Mouse (Mus musculus) limb, embryonic 15.5 days (tissue): ENCODE data around the gene Psmc3. TPM values are rescaled to one million over a fixed set of nuclear protein-coding genes. Genes with fewer than 3 reads are reported as not detected.
A peak's percentile ranks its signal among the peaks of the same experiment; 100 is the strongest.
"Not testable (repeated sequence)": the region's sequence is repeated elsewhere in the genome, so short reads cannot be mapped to it uniquely, and the experiment has no call there.

Experiments
- ATAC-seq: fragments of 200-750 bp; cut with Nextera tagmentation; 2 replicates; pipeline ENCODE4 v1.8.0; 2017; ENCODE audit warnings: low read depth, moderate TSS enrichment; ENCODE audit not compliant: insufficient number of reproducible peaks, low FRiP score, low TSS enrichment
- H3K27ac ChIP-seq: fragments of 300-500 bp; sonication (generic); 2 replicates; pipeline ENCODE4 v1.5.1; 2015; ENCODE audit warnings: moderate library complexity, mild to moderate bottlenecking, inconsistent platforms
- H3K27me3 ChIP-seq: fragments of 300-500 bp; sonication (generic); 2 replicates; pipeline ENCODE4 v1.6.1; 2015; ENCODE audit warnings: inconsistent platforms
- H3K36me3 ChIP-seq: fragments of 300-500 bp; sonication (generic); 2 replicates; pipeline ENCODE4 v1.6.1; 2015; ENCODE audit warnings: inconsistent platforms
- H3K4me1 ChIP-seq: fragments of 300-500 bp; sonication (generic); 2 replicates; pipeline ENCODE4 v1.6.1; 2015; ENCODE audit warnings: inconsistent platforms
- H3K4me2 ChIP-seq: fragments of 300-500 bp; sonication (generic); 2 replicates; pipeline ENCODE4 v1.6.1; 2015; ENCODE audit warnings: mild to moderate bottlenecking, inconsistent platforms
- H3K4me3 ChIP-seq: fragments of 300-500 bp; sonication (generic); 2 replicates; pipeline ENCODE4 v1.5.1; 2015; ENCODE audit warnings: mild to moderate bottlenecking, inconsistent platforms
- H3K9ac ChIP-seq: fragments of 300-500 bp; sonication (generic); 2 replicates; pipeline ENCODE4 v1.6.1; 2015; ENCODE audit warnings: inconsistent platforms
- H3K9me3 ChIP-seq: fragments of 300-500 bp; sonication (generic); 2 replicates; pipeline ENCODE4 v1.6.1; 2016; ENCODE audit warnings: inconsistent platforms
- WGBS: fragments of 180-500 bp; shearing (Covaris S2); methylation state at CpG from one replicate; pipeline ENCODE4 v1.1.7; 2015; 5-methylcytosine and 5-hydroxymethylcytosine counted together
- polyA plus RNA-seq: library from polyadenylated mRNA; unstranded; fragments of >200 nt; fragmentation: Nextera tagmentation; extraction: Ambion mirVana; gene quantifications from 2 replicates; pipeline ENCODE4 v1.2.1, GENCODE M21; 2015

The Psmc3 gene
- polyA plus RNA-seq, 1 experiment from 2014 or later, result 248 TPM

DNA sequence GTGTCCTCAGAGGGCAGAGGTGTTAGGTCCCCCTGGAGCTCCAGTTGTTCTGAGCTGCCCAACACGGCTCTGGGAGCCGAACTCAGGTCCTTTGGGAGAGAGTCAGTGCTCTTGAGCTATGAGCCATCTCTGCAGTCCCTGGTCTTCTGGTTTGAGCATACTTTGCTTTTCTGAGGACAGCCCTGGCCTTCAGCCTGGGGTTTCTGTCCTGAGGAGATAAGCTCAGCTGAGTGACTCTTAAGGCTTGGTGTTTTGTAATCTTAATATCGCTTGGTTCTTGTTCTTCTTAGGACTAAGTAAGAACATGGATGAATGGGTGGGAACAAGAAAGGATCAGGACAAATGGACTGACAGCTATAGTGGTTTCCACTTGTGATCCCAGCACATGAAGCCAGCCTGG lies 54.3 kb downstream of the Psmc3 start:
- Histone ChIP-seq H3K4me2 (no peak overlapping the region), H3K36me3 (no peaks in the 10 kb centered on the region), H3K27ac (no peak overlapping the region), H3K4me3 (no peak overlapping the region), H3K9me3 (no peaks in the 10 kb centered on the region), H3K9ac (no peak overlapping the region), H3K4me1 (0 out of 2 replicates have a peak, but pooled peaks cover 6% of the 10 kb centered on the region), H3K27me3 (no peaks in the 10 kb centered on the region)
- 80% methylated on average over 3 of the region's 3 CpGs for WGBS
- no peak for ATAC-seq

DNA sequence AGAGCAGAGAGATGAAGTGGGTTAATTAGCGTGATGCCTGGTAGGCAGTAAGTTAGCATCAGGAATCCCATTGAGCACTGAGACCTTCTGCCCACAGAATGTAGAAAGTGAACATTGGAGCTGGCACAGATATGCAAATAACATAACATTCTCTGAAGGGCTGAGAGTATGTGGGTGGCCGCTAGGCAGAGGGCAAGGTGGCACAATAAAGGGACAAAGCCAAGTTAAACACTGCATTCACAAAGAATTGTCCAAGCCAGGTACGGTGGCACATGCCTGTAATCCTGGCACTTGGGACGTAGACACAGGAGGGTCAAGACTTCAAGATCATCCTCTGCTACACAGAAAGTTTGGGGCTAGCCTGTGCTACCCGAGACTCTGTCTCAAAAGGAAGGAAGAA lies 55.4 kb downstream of the Psmc3 start:
- WGBS, result 84% methylated on average over 5 of the region's 5 CpGs
- Histone ChIP-seq H3K4me2 (no peak overlapping the region), H3K4me3 (no peak overlapping the region), H3K4me1 (0 out of 2 replicates have a peak, but pooled peaks cover 6% of the 10 kb centered on the region), H3K27ac (no peak overlapping the region), H3K27me3 (no peaks in the 10 kb centered on the region), H3K36me3 (no peaks in the 10 kb centered on the region), H3K9ac (no peak overlapping the region), H3K9me3 (no peaks in the 10 kb centered on the region)
- no peak for ATAC-seq

DNA sequence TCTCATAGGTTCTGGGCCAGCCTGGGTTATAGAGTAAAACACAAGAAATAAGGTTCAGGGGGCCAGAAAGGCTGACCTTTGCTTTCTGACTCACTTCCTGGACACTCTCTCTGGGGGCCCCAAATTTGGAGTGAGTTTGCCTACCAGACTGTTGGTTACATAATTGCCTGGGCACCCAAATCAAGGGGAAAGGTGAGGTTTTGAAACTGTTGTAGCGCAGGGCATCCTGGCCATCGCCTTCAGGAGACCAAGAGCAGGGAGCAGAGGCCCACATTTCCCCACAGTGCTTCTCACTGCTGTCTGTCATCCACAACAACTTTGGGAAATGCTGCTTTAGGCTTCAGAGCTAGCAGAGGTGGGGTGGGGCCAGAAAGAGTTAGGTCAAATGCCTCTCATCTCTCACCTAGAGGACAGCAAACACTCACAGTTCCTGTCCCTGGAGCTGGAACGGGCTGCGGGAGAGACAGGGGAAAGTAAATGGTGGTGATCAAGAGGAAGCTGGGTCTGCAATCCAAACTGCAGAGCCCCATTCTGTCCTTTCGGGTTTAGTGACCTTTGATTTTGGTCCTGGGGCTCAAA lies 56.1 kb downstream of the Psmc3 start:
- Histone ChIP-seq H3K4me1 (0 out of 2 replicates have a peak, but pooled peaks cover 6% of the 10 kb centered on the region), H3K9ac (no peak overlapping the region), H3K36me3 (no peaks in the 10 kb centered on the region), H3K9me3 (no peaks in the 10 kb centered on the region), H3K27me3 (no peaks in the 10 kb centered on the region), H3K27ac (no peak overlapping the region), H3K4me3 (no peak overlapping the region), H3K4me2 (no peak overlapping the region)
- ATAC-seq, result no peak
- 85% methylated on average over 5 of the region's 5 CpGs for WGBS

DNA sequence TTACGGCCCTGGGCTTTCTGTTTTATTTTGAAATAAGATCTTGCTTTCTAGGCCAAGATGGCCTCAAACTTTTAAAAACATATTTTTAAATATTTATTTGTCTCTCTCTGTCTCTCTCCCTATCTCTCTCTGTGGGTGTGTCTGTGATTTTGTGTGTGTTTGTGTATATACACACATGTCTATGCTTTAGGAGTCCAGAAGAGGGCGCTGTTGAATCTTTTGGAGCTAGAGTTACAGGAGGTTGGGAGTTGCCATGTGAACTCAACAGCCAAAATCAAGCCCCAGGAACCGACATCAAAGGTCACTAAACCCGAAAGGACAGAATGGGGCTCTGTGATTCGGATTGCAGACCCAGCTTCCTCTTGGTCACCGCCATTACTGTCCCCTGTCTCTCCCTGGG lies 56.6 kb downstream of the Psmc3 start:
- H3K4me3 ChIP-seq, result no peak overlapping the region
- ATAC-seq, result no peak
- no peak overlapping the region for H3K27ac ChIP-seq
- 75% methylated on average over 6 of the region's 6 CpGs for WGBS
- no peaks in the 10 kb centered on the region for H3K27me3 ChIP-seq
- peaks cover 10% of the 10 kb centered on the region for H3K4me1 ChIP-seq
- no peak overlapping the region for H3K9ac ChIP-seq
- H3K4me2 ChIP-seq, result no peak overlapping the region
- no peaks in the 10 kb centered on the region for H3K9me3 ChIP-seq
- no peaks in the 10 kb centered on the region for H3K36me3 ChIP-seq

DNA sequence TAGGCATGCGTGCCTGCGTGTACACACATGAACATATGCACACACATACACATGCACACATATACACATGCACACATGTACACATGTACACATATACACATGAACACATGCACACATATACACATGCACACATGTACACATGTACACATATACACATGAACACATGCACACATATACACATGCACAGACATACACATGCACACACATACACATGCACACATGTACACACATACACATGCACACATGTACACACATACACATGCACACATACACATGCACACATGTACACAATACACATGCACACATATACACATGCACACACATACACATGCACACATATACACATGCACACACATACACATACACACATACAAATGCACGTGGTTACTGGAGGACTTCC lies 58.0 kb downstream of the Psmc3 start:
- H3K4me2 ChIP-seq, H3K27me3 ChIP-seq, H3K9ac ChIP-seq, H3K27ac ChIP-seq, H3K36me3 ChIP-seq, ATAC-seq, H3K4me3 ChIP-seq, H3K9me3 ChIP-seq: not testable (repeated sequence)
- H3K4me1 ChIP-seq, result peaks cover 11% of the 10 kb centered on the region
- 83% methylated on average over 3 of the region's 3 CpGs for whole genome bisulfite sequencing

DNA sequence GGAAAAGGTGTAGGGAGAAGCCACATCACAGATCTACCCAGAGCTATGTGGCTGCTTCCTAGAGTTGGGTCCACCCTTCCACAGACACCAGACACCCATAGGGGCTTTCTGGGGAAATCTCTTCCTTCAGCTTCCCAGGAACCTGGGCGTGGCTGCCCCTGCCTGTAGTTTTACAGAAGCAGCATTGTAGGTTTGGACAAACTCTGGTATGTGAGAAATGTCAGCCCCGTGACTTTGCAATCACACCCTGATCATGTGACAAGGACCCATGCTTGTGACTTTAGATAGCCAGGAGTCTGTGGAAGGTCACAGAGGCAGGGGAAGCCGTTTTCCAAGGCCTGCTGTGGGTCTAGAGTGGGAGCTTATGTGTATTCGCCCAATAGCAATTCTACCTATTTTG lies 58.7 kb downstream of the Psmc3 start:
- ATAC-seq, result no peak
- H3K4me2 ChIP-seq, result no peak overlapping the region
- H3K4me1 ChIP-seq, result peaks cover 11% of the 10 kb centered on the region
- no peaks in the 10 kb centered on the region for H3K9me3 ChIP-seq
- H3K27me3 ChIP-seq, result peaks cover 6% of the 10 kb centered on the region; the same call in 1 of the 2 replicates
- H3K9ac ChIP-seq, result no peak overlapping the region
- H3K27ac ChIP-seq, result no peak overlapping the region
- no peaks in the 10 kb centered on the region for H3K36me3 ChIP-seq
- H3K4me3 ChIP-seq, result no peak overlapping the region
- WGBS, result 47% methylated on average over 4 of the region's 4 CpGs

DNA sequence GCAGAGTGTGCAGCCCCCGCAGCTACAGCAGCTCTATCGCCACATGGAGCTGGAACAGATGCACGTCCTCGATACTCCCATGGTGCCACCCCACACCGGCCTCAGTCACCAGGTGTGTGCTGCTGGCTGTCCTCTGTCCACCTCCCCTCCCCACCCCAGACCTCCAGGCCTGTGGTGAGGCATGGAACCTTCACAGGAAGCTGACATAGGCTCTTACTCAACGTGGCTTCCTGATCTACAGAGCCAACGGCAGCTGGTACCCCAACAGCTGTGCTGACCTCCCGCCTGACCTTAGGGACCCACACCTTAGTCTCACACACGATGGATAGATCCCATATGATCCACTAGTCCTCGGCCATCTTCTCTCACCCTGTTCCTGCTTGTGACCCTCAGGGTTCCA lies 59.5 kb downstream of the Psmc3 start:
- no peak overlapping the region for H3K9ac ChIP-seq
- no peak overlapping the region for H3K4me3 ChIP-seq
- peaks cover 6% of the 10 kb centered on the region; the same call in 1 of the 2 replicates for H3K27me3 ChIP-seq
- H3K27ac ChIP-seq, result no peak overlapping the region
- no peak overlapping the region for H3K4me2 ChIP-seq
- no peaks in the 10 kb centered on the region for H3K36me3 ChIP-seq
- WGBS, result 73% methylated on average over 10 of the region's 10 CpGs
- no peaks in the 10 kb centered on the region for H3K9me3 ChIP-seq
- H3K4me1 ChIP-seq, result peaks cover 11% of the 10 kb centered on the region
- no peak for ATAC-seq

DNA sequence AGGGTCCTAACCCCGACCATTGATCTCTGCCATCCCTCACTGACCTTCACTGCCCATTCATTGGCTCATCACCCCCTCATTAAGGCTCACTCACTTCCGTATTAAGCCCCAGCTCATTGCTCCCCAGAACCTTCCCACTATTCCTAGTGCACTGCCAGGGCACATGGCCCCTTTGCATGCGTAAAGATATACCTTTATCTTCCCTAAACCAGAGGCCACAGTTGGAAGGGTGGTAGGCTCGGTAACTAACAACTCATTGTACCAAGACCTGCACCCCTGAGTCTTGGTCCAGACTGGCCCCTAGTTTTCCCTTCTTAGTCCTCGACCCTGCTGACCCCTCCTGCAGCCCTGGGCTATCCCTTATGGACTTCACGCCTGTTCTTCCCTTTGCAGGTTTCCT lies 60.0 kb downstream of the Psmc3 start:
- no peak overlapping the region for H3K4me3 ChIP-seq
- H3K27me3 ChIP-seq, result peaks cover 6% of the 10 kb centered on the region; the same call in 1 of the 2 replicates
- no peak overlapping the region for H3K4me2 ChIP-seq
- ATAC-seq, result no peak
- H3K36me3 ChIP-seq, result no peaks in the 10 kb centered on the region
- H3K9ac ChIP-seq, result no peak overlapping the region
- H3K4me1 ChIP-seq, result peaks cover 11% of the 10 kb centered on the region
- WGBS, result 74% methylated on average over 6 of the region's 6 CpGs
- H3K9me3 ChIP-seq, result no peaks in the 10 kb centered on the region
- H3K27ac ChIP-seq, result no peak overlapping the region

DNA sequence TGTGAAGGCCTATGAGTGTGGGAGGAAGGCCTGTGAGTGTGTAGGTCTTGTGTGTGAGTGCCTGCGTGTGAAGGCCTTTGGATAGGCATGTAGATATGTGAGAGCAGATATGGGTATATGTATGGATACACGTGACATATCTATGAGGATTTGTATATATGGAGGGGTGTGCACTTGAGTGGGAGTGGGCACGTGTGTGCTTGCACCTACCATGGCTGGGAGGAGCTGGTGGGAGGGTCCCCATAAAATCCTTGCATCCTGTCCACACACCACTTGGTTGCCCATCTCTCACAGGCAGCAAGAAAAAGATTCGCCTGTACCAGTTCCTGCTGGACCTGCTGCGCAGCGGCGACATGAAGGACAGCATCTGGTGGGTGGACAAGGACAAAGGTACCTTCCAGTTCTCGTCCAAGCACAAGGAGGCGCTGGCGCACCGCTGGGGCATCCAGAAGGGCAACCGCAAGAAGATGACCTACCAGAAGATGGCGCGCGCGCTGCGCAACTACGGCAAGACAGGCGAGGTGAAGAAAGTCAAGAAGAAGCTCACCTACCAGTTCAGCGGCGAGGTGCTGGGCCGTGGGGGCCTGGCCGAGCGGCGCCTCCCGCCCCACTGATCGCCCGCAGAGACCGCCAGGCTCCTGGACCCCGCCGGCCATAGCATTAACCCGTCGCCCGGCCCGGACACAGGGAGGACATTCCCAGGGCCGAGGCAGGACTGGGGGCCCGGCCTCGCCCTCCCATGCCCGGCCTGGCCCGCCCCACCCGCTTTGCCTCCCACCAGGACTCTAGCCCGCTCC lies 61.2 kb downstream of the Psmc3 start:
- Histone ChIP-seq H3K4me1 (peaks cover 11% of the 10 kb centered on the region), H3K27ac (no peak overlapping the region), H3K9me3 (no peaks in the 10 kb centered on the region), H3K4me3 (peak overlapping the region; percentile 44), H3K36me3 (no peaks in the 10 kb centered on the region), H3K27me3 (peaks cover 6% of the 10 kb centered on the region; the same call in 1 of the 2 replicates), H3K9ac (peak overlapping the region; percentile 44), H3K4me2 (peak overlapping the region; percentile 92)
- whole genome bisulfite sequencing, result 6% methylated on average over 41 of the region's 42 CpGs
- ATAC-seq, result no peak; the same call in 1 of the 2 replicates

DNA sequence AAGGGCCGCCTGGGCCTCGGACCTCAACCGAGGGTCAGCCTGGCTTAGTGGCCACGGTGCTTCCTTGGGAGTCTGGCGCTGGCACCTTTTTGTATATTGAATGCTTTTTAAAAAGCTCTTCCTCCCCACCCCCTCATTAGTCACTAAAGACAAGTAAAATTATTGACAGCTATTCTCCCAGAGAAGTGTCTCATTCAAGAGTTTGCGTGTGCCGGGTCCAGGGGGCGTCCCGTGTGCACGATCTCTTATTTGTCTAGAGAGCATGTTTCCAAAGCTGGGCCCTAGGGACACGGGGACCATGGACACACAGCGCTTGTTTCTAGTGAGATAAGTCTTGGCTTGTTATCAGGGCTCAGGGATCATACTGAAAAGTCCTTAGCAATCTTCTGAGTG lies 61.8 kb downstream of the Psmc3 start:
- 33% methylated on average over 12 of the region's 12 CpGs for WGBS
- peak overlapping the region; percentile 44 for H3K4me3 ChIP-seq
- no peaks in the 10 kb centered on the region for H3K36me3 ChIP-seq
- H3K27ac ChIP-seq, result no peak overlapping the region
- H3K9me3 ChIP-seq, result no peaks in the 10 kb centered on the region
- peaks cover 6% of the 10 kb centered on the region; the same call in 1 of the 2 replicates for H3K27me3 ChIP-seq
- H3K9ac ChIP-seq, result peak overlapping the region; percentile 44
- H3K4me1 ChIP-seq, result peaks cover 11% of the 10 kb centered on the region
- no peak for ATAC-seq
- H3K4me2 ChIP-seq, result peak overlapping the region; percentile 92
